Mouse (Mus musculus): ENCODE measurements at regions not wholly inside any gene's neighbourhood (a gene's known extent, or its start where the extent isn't known, plus 50 kb on each side); places are given as distances from the start of the nearest gene placed in this dataset.

GRCm38 (mm10) chr19:18200105-18200782, 362.8 kb upstream of the Pcsk5 start:
- H3K4me3 ChIP-seq (ENCODE audit: low read depth, low read length) = no peak overlapping the region
- no peak overlapping the region for H3K27ac ChIP-seq (ENCODE audit: low read depth, low read length)
- H3K27me3 ChIP-seq (ENCODE audit: control insufficient read depth, insufficient read depth, low read length) = no peaks in the 10 kb centered on the region
- WGBS = 61% methylated on average over 4 of the region's 4 CpGs
- H3K4me1 ChIP-seq (ENCODE audit: control insufficient read depth, insufficient read depth, low read length) = no peaks in the 10 kb centered on the region
- H3K36me3 ChIP-seq (ENCODE audit: control insufficient read depth, insufficient read depth, low read length) = no peaks in the 10 kb centered on the region
- DNase-seq (ENCODE audit: low spot score, missing footprints) = no peak
- no peak overlapping the region for H3K4me2 ChIP-seq
- H3K9ac ChIP-seq (ENCODE audit: low read length) = no peak overlapping the region
- no peaks in the 10 kb centered on the region for H3K9me3 ChIP-seq (ENCODE audit: control insufficient read depth, low read length)
- no peak for ATAC-seq (ENCODE audit: low FRiP score)

DNA sequence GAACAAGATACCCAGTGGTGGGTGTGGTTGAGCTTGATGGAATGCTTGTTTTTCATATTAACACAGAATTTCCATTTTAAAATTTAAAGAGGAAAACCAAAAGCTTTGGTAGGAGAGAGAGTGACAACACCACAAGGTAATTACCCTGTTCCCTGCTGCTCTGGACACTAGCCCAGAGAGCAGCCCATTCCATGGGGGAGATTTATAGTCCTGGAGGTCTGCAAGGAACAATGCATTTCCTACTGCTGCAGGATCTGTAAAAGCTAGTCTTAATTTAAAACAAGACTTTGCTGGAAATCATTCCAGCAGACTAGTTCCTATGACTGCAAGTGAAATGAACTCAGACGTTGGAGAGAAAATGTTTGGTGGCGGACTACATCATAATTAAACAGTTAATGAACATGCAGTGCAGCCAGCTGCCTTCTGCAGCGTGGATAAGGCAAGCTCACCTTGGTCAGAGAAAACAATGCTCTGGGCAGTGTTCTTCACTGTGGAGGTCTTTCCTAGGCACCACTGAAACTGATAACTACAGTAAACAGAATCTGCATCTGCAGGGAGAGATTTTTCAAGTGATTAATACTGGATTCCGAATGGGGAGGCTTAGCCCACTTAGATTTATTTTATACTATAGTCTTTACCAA, 351.8 kb upstream of the Pcsk5 start:
- DNase-seq (ENCODE audit: low spot score, missing footprints) (no peak), ATAC-seq (ENCODE audit: low FRiP score) (no peak)
- H3K9me3 ChIP-seq (ENCODE audit: control insufficient read depth, low read length) = no peaks in the 10 kb centered on the region
- H3K27me3 ChIP-seq (ENCODE audit: control insufficient read depth, insufficient read depth, low read length) = no peaks in the 10 kb centered on the region
- H3K27ac ChIP-seq (ENCODE audit: low read depth, low read length) = no peak overlapping the region
- 58% methylated on average over 4 of the region's 4 CpGs for WGBS
- no peak overlapping the region for H3K4me2 ChIP-seq
- H3K9ac ChIP-seq (ENCODE audit: low read length) = no peak overlapping the region
- no peaks in the 10 kb centered on the region for H3K36me3 ChIP-seq (ENCODE audit: control insufficient read depth, insufficient read depth, low read length)
- H3K4me3 ChIP-seq (ENCODE audit: low read depth, low read length) = no peak overlapping the region
- H3K4me1 ChIP-seq (ENCODE audit: control insufficient read depth, insufficient read depth, low read length) = no peaks in the 10 kb centered on the region

DNA sequence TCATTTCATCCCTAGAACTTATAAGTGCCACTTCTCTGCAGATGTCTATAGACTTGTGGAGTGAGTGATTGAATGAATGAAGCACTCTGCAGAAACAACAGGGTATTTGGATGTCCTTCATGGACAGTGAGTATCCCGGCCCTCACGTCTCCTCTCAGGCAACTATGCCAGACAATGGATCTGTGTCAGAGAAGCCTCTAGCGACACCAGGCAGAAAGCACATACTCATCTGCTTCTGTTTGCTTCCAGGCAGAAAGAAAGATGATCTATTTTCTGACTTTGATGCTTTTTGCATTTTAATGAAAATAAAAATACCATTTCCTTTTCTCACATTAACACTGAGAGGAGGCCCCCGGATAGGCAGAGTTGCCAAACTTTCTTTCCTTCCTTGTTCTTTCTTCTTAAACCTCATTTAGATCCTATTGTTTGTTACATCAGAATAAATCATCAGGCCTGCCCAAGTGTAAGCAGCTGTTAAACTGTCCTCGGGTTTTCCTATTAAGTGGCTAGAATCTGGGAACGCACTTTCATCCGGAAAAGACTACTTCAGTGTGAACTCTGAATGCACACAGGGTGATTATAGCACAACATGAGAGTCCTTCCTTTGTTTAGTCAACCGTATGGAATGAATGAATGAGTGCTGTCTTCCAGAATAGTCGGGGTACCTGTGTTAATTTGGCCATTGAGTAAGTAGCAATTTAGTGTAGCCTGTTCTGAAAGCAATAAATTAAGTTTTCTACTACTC, 350.9 kb upstream of the Pcsk5 start:
- no peak overlapping the region for H3K27ac ChIP-seq (ENCODE audit: low read depth, low read length)
- ATAC-seq (ENCODE audit: low FRiP score) (no peak), DNase-seq (ENCODE audit: low spot score, missing footprints) (no peak)
- H3K9ac ChIP-seq (ENCODE audit: low read length) = no peak overlapping the region
- H3K4me1 ChIP-seq (ENCODE audit: control insufficient read depth, insufficient read depth, low read length) = no peaks in the 10 kb centered on the region
- no peaks in the 10 kb centered on the region for H3K36me3 ChIP-seq (ENCODE audit: control insufficient read depth, insufficient read depth, low read length)
- H3K4me2 ChIP-seq = no peak overlapping the region
- no peak overlapping the region for H3K4me3 ChIP-seq (ENCODE audit: low read depth, low read length)
- no peaks in the 10 kb centered on the region for H3K9me3 ChIP-seq (ENCODE audit: control insufficient read depth, low read length)
- no peaks in the 10 kb centered on the region for H3K27me3 ChIP-seq (ENCODE audit: control insufficient read depth, insufficient read depth, low read length)
- WGBS = 66% methylated on average over 9 of the region's 9 CpGs

GRCm38 (mm10) chr19:18185767-18186554, 348.5 kb upstream of the Pcsk5 start:
- Histone ChIP-seq H3K36me3 (ENCODE audit: control insufficient read depth, insufficient read depth, low read length) (no peaks in the 10 kb centered on the region), H3K4me3 (ENCODE audit: low read depth, low read length) (no peak overlapping the region), H3K4me2 (no peak overlapping the region), H3K27ac (ENCODE audit: low read depth, low read length) (no peak overlapping the region), H3K9ac (ENCODE audit: low read length) (no peak overlapping the region), H3K4me1 (ENCODE audit: control insufficient read depth, insufficient read depth, low read length) (no peaks in the 10 kb centered on the region), H3K9me3 (ENCODE audit: control insufficient read depth, low read length) (no peaks in the 10 kb centered on the region), H3K27me3 (ENCODE audit: control insufficient read depth, insufficient read depth, low read length) (no peaks in the 10 kb centered on the region)
- ATAC-seq (ENCODE audit: low FRiP score) (no peak), DNase-seq (ENCODE audit: low spot score, missing footprints) (no peak)
- WGBS = 86% methylated on average over 1 of the region's 1 CpGs

DNA sequence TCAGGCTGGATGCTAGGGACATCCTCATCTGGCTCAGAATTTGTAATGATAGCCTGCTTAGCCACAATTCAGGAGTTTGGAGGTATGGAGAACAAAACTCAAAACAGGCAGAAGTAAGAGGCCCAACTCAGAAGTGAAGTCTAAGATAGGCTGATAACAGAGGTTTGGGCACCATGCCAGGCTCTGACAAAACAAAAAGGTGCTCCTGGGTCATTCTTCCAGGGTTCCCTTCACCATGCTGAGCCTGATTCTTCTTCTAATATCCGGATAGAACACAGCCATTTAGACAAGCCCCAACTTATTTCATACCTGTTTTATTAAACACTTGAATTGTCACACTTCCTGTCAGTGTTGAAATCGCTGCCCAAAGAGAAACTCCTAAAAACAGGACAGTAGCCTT, 347.8 kb upstream of the Pcsk5 start:
- no peak for DNase-seq (ENCODE audit: low spot score, missing footprints)
- WGBS = 82% methylated on average over 2 of the region's 2 CpGs
- H3K4me1 ChIP-seq (ENCODE audit: control insufficient read depth, insufficient read depth, low read length) = no peaks in the 10 kb centered on the region
- ATAC-seq (ENCODE audit: low FRiP score) = no peak
- H3K4me3 ChIP-seq (ENCODE audit: low read depth, low read length) = no peak overlapping the region
- no peaks in the 10 kb centered on the region for H3K27me3 ChIP-seq (ENCODE audit: control insufficient read depth, insufficient read depth, low read length)
- H3K9me3 ChIP-seq (ENCODE audit: control insufficient read depth, low read length) = no peaks in the 10 kb centered on the region
- H3K4me2 ChIP-seq = no peak overlapping the region
- H3K27ac ChIP-seq (ENCODE audit: low read depth, low read length) = no peak overlapping the region
- no peak overlapping the region for H3K9ac ChIP-seq (ENCODE audit: low read length)
- H3K36me3 ChIP-seq (ENCODE audit: control insufficient read depth, insufficient read depth, low read length) = no peaks in the 10 kb centered on the region

DNA sequence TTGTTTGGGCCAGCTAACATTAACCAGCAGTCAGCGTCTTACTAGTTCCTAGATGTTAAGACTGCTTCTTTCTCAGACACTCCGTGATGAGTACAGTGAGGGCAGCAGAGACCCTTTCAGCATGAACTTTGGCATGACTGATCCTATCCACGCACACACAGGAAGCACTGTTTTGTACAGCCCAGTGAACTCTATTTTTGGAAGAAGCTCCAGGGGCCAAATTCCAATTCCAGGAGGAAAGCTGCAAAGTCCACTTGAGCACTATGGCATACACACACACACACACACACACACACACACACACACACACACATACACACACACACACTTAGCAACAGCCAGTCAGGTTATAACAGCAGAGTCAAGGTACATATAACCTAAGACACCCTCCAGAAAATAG, 338.8 kb upstream of the Pcsk5 start:
- no peak overlapping the region for H3K9ac ChIP-seq (ENCODE audit: low read length)
- no peak overlapping the region for H3K4me2 ChIP-seq
- H3K4me1 ChIP-seq (ENCODE audit: control insufficient read depth, insufficient read depth, low read length) = no peaks in the 10 kb centered on the region
- ATAC-seq (ENCODE audit: low FRiP score) (no peak), DNase-seq (ENCODE audit: low spot score, missing footprints) (no peak)
- WGBS = 83% methylated on average over 3 of the region's 3 CpGs
- H3K4me3 ChIP-seq (ENCODE audit: low read depth, low read length) = no peak overlapping the region
- H3K27me3 ChIP-seq (ENCODE audit: control insufficient read depth, insufficient read depth, low read length) = no peaks in the 10 kb centered on the region
- H3K9me3 ChIP-seq (ENCODE audit: control insufficient read depth, low read length) = no peaks in the 10 kb centered on the region
- H3K36me3 ChIP-seq (ENCODE audit: control insufficient read depth, insufficient read depth, low read length) = no peaks in the 10 kb centered on the region
- H3K27ac ChIP-seq (ENCODE audit: low read depth, low read length) = no peak overlapping the region

DNA sequence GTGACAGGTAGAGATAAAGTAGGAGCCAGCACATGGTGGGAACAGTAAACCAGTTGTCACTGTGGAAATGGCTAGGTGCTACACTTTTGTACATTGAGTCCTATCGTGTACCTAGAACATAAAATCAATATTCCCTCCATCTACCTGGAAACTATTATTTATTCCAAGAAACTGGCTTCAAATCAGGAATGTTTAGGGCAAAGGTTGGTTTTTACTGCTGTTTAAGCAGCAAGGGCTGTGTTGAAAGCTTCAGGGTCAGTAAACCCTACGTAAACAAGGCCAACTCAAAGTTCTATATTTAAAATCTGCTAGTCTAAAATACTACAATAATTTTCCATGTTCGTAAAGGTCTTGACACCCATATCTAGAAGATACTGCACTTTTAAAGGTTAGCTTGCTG, 309.1 kb upstream of the Pcsk5 start:
- no peak for ATAC-seq (ENCODE audit: low FRiP score)
- Histone ChIP-seq H3K9me3 (ENCODE audit: control insufficient read depth, low read length) (no peaks in the 10 kb centered on the region), H3K27me3 (ENCODE audit: control insufficient read depth, insufficient read depth, low read length) (no peaks in the 10 kb centered on the region), H3K4me2 (no peak overlapping the region), H3K4me1 (ENCODE audit: control insufficient read depth, insufficient read depth, low read length) (no peaks in the 10 kb centered on the region), H3K36me3 (ENCODE audit: control insufficient read depth, insufficient read depth, low read length) (no peaks in the 10 kb centered on the region), H3K9ac (ENCODE audit: low read length) (no peak overlapping the region), H3K4me3 (ENCODE audit: low read depth, low read length) (no peak overlapping the region), H3K27ac (ENCODE audit: low read depth, low read length) (no peak overlapping the region)
- WGBS = 91% methylated on average over 3 of the region's 3 CpGs
- no peak for DNase-seq (ENCODE audit: low spot score, missing footprints)

GRCm38 (mm10) chr19:18130936-18131335, 293.5 kb upstream of the Pcsk5 start:
- no peaks in the 10 kb centered on the region for H3K9me3 ChIP-seq (ENCODE audit: control insufficient read depth, low read length)
- DNase-seq (ENCODE audit: low spot score, missing footprints) (no peak), ATAC-seq (ENCODE audit: low FRiP score) (no peak)
- H3K4me2 ChIP-seq = no peak overlapping the region
- no peak overlapping the region for H3K9ac ChIP-seq (ENCODE audit: low read length)
- no peaks in the 10 kb centered on the region for H3K4me1 ChIP-seq (ENCODE audit: control insufficient read depth, insufficient read depth, low read length)
- WGBS = 95% methylated on average over 3 of the region's 3 CpGs
- no peak overlapping the region for H3K27ac ChIP-seq (ENCODE audit: low read depth, low read length)
- H3K36me3 ChIP-seq (ENCODE audit: control insufficient read depth, insufficient read depth, low read length) = no peaks in the 10 kb centered on the region
- H3K4me3 ChIP-seq (ENCODE audit: low read depth, low read length) = no peak overlapping the region
- no peaks in the 10 kb centered on the region for H3K27me3 ChIP-seq (ENCODE audit: control insufficient read depth, insufficient read depth, low read length)

GRCm38 (mm10) chr19:18128786-18129185, 291.4 kb upstream of the Pcsk5 start:
- Histone ChIP-seq H3K4me3 (ENCODE audit: low read depth, low read length) (no peak overlapping the region), H3K4me1 (ENCODE audit: control insufficient read depth, insufficient read depth, low read length) (no peaks in the 10 kb centered on the region), H3K4me2 (no peak overlapping the region), H3K36me3 (ENCODE audit: control insufficient read depth, insufficient read depth, low read length) (no peaks in the 10 kb centered on the region), H3K9ac (ENCODE audit: low read length) (no peak overlapping the region), H3K9me3 (ENCODE audit: control insufficient read depth, low read length) (no peaks in the 10 kb centered on the region), H3K27me3 (ENCODE audit: control insufficient read depth, insufficient read depth, low read length) (no peaks in the 10 kb centered on the region), H3K27ac (ENCODE audit: low read depth, low read length) (no peak overlapping the region)
- 86% methylated on average over 2 of the region's 2 CpGs for WGBS
- DNase-seq (ENCODE audit: low spot score, missing footprints) (no peak), ATAC-seq (ENCODE audit: low FRiP score) (no peak)

All from midbrain, embryonic 11.5 days (tissue).